Comparison of ENCODE assay signal across 2 mouse cellular contexts in genomic region chr10:80142530-80142925, GRCm38 (mm10).
TF ChIP-seq lines count a peak whose summit lies in the region.

No protein-coding gene starts in this region.

TF ChIP-seq in CH12.LX, 34 proteins besides CTCF, POLR2A, EP300 and RAD21:
- TF ChIP-seq ZMIZ1 (IDR thresholded peaks at IDR 0.05; ENCODE audit: low read depth, low read length) (peak; percentile 11; the same call in 1 of the 2 replicates), SIN3A (IDR thresholded peaks at IDR 0.05; ENCODE audit: low read length) (peak; percentile 12; the same call in 1 of the 2 replicates), POLR2AphosphoS2 (IDR thresholded peaks at IDR 0.05; ENCODE audit: low read depth, low read length) (no peak), MXI1 (IDR thresholded peaks at IDR 0.05; ENCODE audit: low read depth, low read length) (peak; percentile 4; the same call in 1 of the 2 replicates)
TF ChIP-seq in CH12.LX: peak in this region for 3.

TF ChIP-seq in ES-E14, 5 proteins besides CTCF, POLR2A, EP300 and RAD21 (continued from another document):
- TF ChIP-seq ZC3H11A (IDR thresholded peaks at IDR 0.05; ENCODE audit: borderline replicate concordance, low read depth, low read length) (no peak), CHD2 (IDR thresholded peaks at IDR 0.05; ENCODE audit: low read depth, low read length) (no peak), HCFC1 (IDR thresholded peaks at IDR 0.05; ENCODE audit: borderline replicate concordance, insufficient read depth, low read length) (no peak), MAFK (IDR thresholded peaks at IDR 0.05; ENCODE audit: insufficient read depth, low read depth, low read length) (no peak)
